Mouse (Mus musculus): Measurements from ENCODE around the gene Osgep.

DNA sequence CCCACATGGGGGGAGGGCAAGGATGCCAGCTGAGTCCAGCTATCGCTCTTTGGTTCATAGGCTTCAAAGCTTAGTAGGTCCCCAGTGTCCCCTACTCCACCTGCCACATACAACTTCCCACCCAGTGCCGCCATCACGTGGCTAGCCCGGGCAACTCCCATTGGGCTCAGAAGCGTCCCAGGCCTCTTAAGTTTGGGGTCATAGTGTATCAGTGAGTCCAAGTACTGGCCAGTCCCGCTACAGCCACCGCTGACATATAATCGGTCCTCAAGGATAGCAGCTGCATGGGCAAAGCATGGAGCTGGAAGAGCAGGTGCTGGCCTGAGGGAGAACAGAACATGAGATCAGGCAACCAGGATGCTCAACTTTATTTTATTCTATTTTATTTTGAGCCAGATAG is 33.1 kb downstream of the Osgep start:
- TF ChIP-seq CTCF (IDR thresholded peaks at IDR 0.05) (no peak), POLR2A (IDR thresholded peaks at IDR 0.05; ENCODE audit: insufficient read depth, low read depth, low read length) (no peak), EP300 (IDR thresholded peaks at IDR 0.05; ENCODE audit: insufficient read depth, low read depth, low read length) (no peak)
